Mouse (Mus musculus): ENCODE data around the gene Gm3336. TPM values are rescaled to one million over a fixed set of nuclear protein-coding genes. Genes with fewer than 3 reads are reported as not detected.

Gene Gm3336
- total and polyA plus RNA-seq, 3 experiments = 0.25 to 0.49 TPM; not detected in 1

DNA sequence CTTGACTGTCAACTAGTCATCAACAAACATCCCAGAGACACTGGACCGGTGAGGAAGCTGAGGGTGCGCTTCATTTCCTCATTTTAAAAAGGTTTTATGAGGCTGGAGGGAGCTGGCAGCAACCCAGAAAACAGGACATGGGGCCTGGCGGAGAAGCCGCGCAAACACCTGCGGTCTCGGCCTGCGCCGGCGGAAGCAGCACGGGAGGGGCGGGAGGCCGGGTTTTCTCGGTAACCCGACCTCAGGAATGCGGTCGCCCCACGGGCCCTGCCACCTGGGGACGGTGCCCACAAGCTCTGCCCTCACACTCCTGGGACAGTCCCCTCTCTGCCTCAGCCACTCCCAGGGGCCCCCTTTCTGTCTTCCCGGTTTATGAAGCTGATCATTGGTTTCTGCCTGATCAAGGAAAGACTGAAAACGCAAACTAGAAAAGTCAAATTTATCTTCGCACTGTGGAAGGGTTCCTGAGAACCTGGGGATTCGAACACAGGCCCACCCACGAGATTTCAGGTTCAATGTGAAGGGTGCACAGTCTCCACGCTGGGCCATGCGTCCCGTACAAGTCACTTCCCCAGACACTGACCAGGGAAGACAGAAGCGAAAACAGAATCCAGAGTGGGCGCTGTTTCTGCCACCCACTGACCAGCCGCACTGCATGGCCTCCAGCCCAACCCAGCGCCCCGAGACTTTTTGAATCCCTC is 22.9 kb upstream of the Gm3336 start:
- peaks cover 0 to 3% of the 10 kb centered on the region in 2 experiments for H3K36me3 ChIP-seq (replicated peaks in 1 of 2; ENCODE audit: control insufficient read depth in 1 of 2, insufficient read depth in 1 of 2, low read length in 1 of 2)
- in situ Hi-C loops (cut with MboI; ENCODE audit: low pct_ligation_motif_present, low pct_unique_long_range_greater_than_20kb, low sequenced_read_pairs) = no loop called here
- H3K4me2 ChIP-seq (ENCODE audit: insufficient read depth, low read depth, poor library complexity, severe bottlenecking) = peak overlapping the region; percentile 74
- peak overlapping the region; percentile 83 for H3K9ac ChIP-seq (ENCODE audit: insufficient read depth, low read depth)
- H3K4me3 ChIP-seq (replicated peaks in 1 of 3; ENCODE audit: low read depth in 2 of 3, low read length in 2 of 3, poor library complexity in 1 of 3) = peak overlapping the region; percentile 17 to 43 (median 27)
- H3K79me2 ChIP-seq (replicated peaks; ENCODE audit: control insufficient read depth, extremely low read depth, insufficient read depth, poor library complexity, severe bottlenecking) = peaks cover 13% of the 10 kb centered on the region
- H3K4me1 ChIP-seq (ENCODE audit: control insufficient read depth in 1 of 2, insufficient read depth in 2 of 2) = peaks cover 15 to 61% of the 10 kb centered on the region in 2 experiments
- no peaks in the 10 kb centered on the region for H3K27me3 ChIP-seq (replicated peaks)
- peak; percentile 92 for DNase-seq (ENCODE audit: extremely low read depth)
- H3K27ac ChIP-seq (ENCODE audit: insufficient read depth, low read depth) = peak overlapping the region; percentile 99
- dilution Hi-C loops (cut with MboI; ENCODE audit: extremely low pct_ligation_motif_present, extremely low pct_unique_long_range_greater_than_20kb, low sequenced_read_pairs) = no loop called here
- no peaks in the 10 kb centered on the region for H3K9me3 ChIP-seq (replicated peaks; ENCODE audit: low read length)
- TF ChIP-seq HCFC1 (IDR thresholded peaks at IDR 0.05; ENCODE audit: low read depth, low read length) = peak; percentile 50; the same call in 1 of the 2 replicates
- TF ChIP-seq ZKSCAN1 (IDR thresholded peaks at IDR 0.05; ENCODE audit: borderline replicate concordance, low read depth, low read length) = no peak
- TF ChIP-seq TBP (conservative IDR thresholded peaks at IDR 0.05; ENCODE audit: low read depth, low read length) = peak; percentile 40; the same call in 1 of the 2 replicates
- TF ChIP-seq MAX (IDR thresholded peaks at IDR 0.05; ENCODE audit: low read length) = peak; percentile 80
- 0 out of 4 replicates have a peak, but pooled peaks of 1 of the 2 experiments have one; percentile 1 for TF ChIP-seq CTCF (conservative IDR thresholded peaks at IDR 0.05 in 1 of 2, IDR thresholded peaks at IDR 0.05 in 1 of 2; ENCODE audit: low read depth in 2 of 2, low read length in 2 of 2)
- no peak for TF ChIP-seq ZC3H11A (IDR thresholded peaks at IDR 0.05; ENCODE audit: low read depth, low read length)
- no peak for TF ChIP-seq CHD1 (IDR thresholded peaks at IDR 0.05; ENCODE audit: low read depth, low read length)
- peak; percentile 98 for TF ChIP-seq MAZ (IDR thresholded peaks at IDR 0.05; ENCODE audit: low read depth, low read length)
- TF ChIP-seq NRF1 (IDR thresholded peaks at IDR 0.05; ENCODE audit: low read depth, low read length) = peak; percentile 69
- 0 out of 2 replicates have a peak, but pooled peaks have one; percentile 20 for TF ChIP-seq ZNF384 (IDR thresholded peaks at IDR 0.05; ENCODE audit: low read depth, low read length)
- TF ChIP-seq JUND (conservative IDR thresholded peaks at IDR 0.05; ENCODE audit: low read depth, low read length) = peak; percentile 15; the same call in 1 of the 2 replicates
- TF ChIP-seq MXI1 (IDR thresholded peaks at IDR 0.05; ENCODE audit: low read depth, low read length) = peak; percentile 67; the same call in 1 of the 2 replicates
- TF ChIP-seq SMC3 (IDR thresholded peaks at IDR 0.05; ENCODE audit: low read depth, low read length) = no peak
- no peak for TF ChIP-seq JUN (IDR thresholded peaks at IDR 0.05; ENCODE audit: insufficient read depth, low read depth, low read length)
- no peak for TF ChIP-seq KAT2A (IDR thresholded peaks at IDR 0.05; ENCODE audit: insufficient replicate concordance, low read length)
- no peak for TF ChIP-seq POLR2AphosphoS2 (IDR thresholded peaks at IDR 0.05; ENCODE audit: low read depth, low read length)
- TF ChIP-seq NELFE (IDR thresholded peaks at IDR 0.05; ENCODE audit: low read depth, low read length) = peak; percentile 54
- no peak; the same call in 1 of the 2 replicates for TF ChIP-seq POLR2A (IDR thresholded peaks at IDR 0.05; ENCODE audit: low read depth, low read length)
- TF ChIP-seq ZMIZ1 (IDR thresholded peaks at IDR 0.05; ENCODE audit: low read depth, low read length) = no peak; the same call in 1 of the 2 replicates
- TF ChIP-seq MYC (IDR thresholded peaks at IDR 0.05; ENCODE audit: low read depth, low read length) = peak; percentile 30; the same call in 1 of the 2 replicates
- peak; percentile 100 for TF ChIP-seq TCF12 (IDR thresholded peaks at IDR 0.05; ENCODE audit: low read depth, low read length)
- peak; percentile 62; the same call in 1 of the 2 replicates for TF ChIP-seq SIN3A (IDR thresholded peaks at IDR 0.05; ENCODE audit: low read length)
- TF ChIP-seq ELF1 (IDR thresholded peaks at IDR 0.05; ENCODE audit: low read depth, low read length) = peak; percentile 72; the same call in 1 of the 2 replicates
- no peak for TF ChIP-seq PAX5 (IDR thresholded peaks at IDR 0.05; ENCODE audit: low read length)
- TF ChIP-seq USF1 (IDR thresholded peaks at IDR 0.05; ENCODE audit: low read depth, low read length) = no peak
- peak; percentile 98 for TF ChIP-seq BHLHE40 (IDR thresholded peaks at IDR 0.05; ENCODE audit: low read depth, low read length)
- peak; percentile 93 for TF ChIP-seq ETS1 (conservative IDR thresholded peaks at IDR 0.05; ENCODE audit: low read depth, low read length)
- TF ChIP-seq MAFK (IDR thresholded peaks at IDR 0.05; ENCODE audit: insufficient replicate concordance, low read length) = peak; percentile 88
- peak; percentile 72; the same call in 1 of the 2 replicates for TF ChIP-seq RCOR1 (conservative IDR thresholded peaks at IDR 0.05; ENCODE audit: low read depth, low read length)
- TF ChIP-seq MEF2A (IDR thresholded peaks at IDR 0.05; ENCODE audit: borderline replicate concordance, low read depth, low read length) = peak; percentile 93
- peak; percentile 90; the same call in 1 of the 2 replicates for TF ChIP-seq UBTF (IDR thresholded peaks at IDR 0.05; ENCODE audit: low read depth, low read length)
- 0 out of 2 replicates have a peak, but pooled peaks have one; percentile 37 for TF ChIP-seq E2F4 (IDR thresholded peaks at IDR 0.05; ENCODE audit: insufficient replicate concordance, low read depth, low read length)
- TF ChIP-seq EP300 (IDR thresholded peaks at IDR 0.05; ENCODE audit: low read length) = peak; percentile 90
- TF ChIP-seq CHD2 (IDR thresholded peaks at IDR 0.05; ENCODE audit: low read length) = peak; percentile 81
- TF ChIP-seq GABPA (IDR thresholded peaks at IDR 0.05; ENCODE audit: insufficient replicate concordance, low read depth, low read length) = no peak
- no peak; the same call in none of the 2 replicates for TF ChIP-seq RAD21 (IDR thresholded peaks at IDR 0.05; ENCODE audit: low read depth, low read length)
- TF ChIP-seq IRF4 (IDR thresholded peaks at IDR 0.05; ENCODE audit: low read depth, low read length) = peak; percentile 92
- TF ChIP-seq USF2 (conservative IDR thresholded peaks at IDR 0.05; ENCODE audit: low read depth, low read length) = no peak

Data from CH12.LX (cell line).